Mouse (Mus musculus) adrenal gland, postnatal 14 days (tissue): ENCODE data around the gene Myh7. TPM values are rescaled to one million over a fixed set of nuclear protein-coding genes. Genes with fewer than 3 reads are reported as not detected.
"Not testable (repeated sequence)": the region's sequence is repeated elsewhere in the genome, so short reads cannot be mapped to it uniquely, and the experiment has no call there.

Experiments
- DNase-seq: peaks from one replicate; pipeline ENCODE4 v3.0.0; 2021; ENCODE audit warnings: mixed read lengths
- total RNA-seq: library from RNA; stranded (reverse); gene quantifications from 2 replicates; pipeline ENCODE4 v1.2.3, GENCODE M21; 2021

The Myh7 gene
- total RNA-seq, 1 experiment from 2014 or later, result 0.11 TPM

GRCm38 (mm10) chr14:55003878-55004855, 9.7 kb upstream of the Myh7 start:
- DNase-seq, result peak; percentile 54

- no peak for DNase-seq
Measured at GRCm38 (mm10) chr14:55002687-55003120, 8.3 kb upstream of the Myh7 start.

GRCm38 (mm10) chr14:55001938-55002686, 7.7 kb upstream of the Myh7 start:
- peak; percentile 41 for DNase-seq

GRCm38 (mm10) chr14:55001446-55001845, 7.0 kb upstream of the Myh7 start:
- DNase-seq, result no peak

GRCm38 (mm10) chr14:55000814-55001213, 6.4 kb upstream of the Myh7 start:
- no peak for DNase-seq

- not testable (repeated sequence) for DNase-seq
Measured at GRCm38 (mm10) chr14:54999868-55000267, 5.4 kb upstream of the Myh7 start.

GRCm38 (mm10) chr14:54998680-54999079, 4.3 kb upstream of the Myh7 start:
- DNase-seq, result no peak

- no peak for DNase-seq
Measured at GRCm38 (mm10) chr14:54997297-54997696, 2.9 kb upstream of the Myh7 start.

- DNase-seq, result no peak
Measured at GRCm38 (mm10) chr14:54996793-54997192, 2.4 kb upstream of the Myh7 start.

- DNase-seq, result no peak
Measured at GRCm38 (mm10) chr14:54995457-54996138, 1.2 kb upstream of the Myh7 start.

GRCm38 (mm10) chr14:54994869-54995186, 402 bp upstream of the Myh7 start:
- no peak for DNase-seq

GRCm38 (mm10) chr14:54993636-54994035, 790 bp downstream of the Myh7 start:
- DNase-seq, result no peak

GRCm38 (mm10) chr14:54992196-54992595, 2.2 kb downstream of the Myh7 start:
- DNase-seq, result no peak

GRCm38 (mm10) chr14:54989886-54990441, 4.5 kb downstream of the Myh7 start:
- no peak for DNase-seq

- DNase-seq, result no peak
Measured at GRCm38 (mm10) chr14:54988882-54989281, 5.5 kb downstream of the Myh7 start.

GRCm38 (mm10) chr14:54988350-54988874, 6.0 kb downstream of the Myh7 start:
- DNase-seq, result not testable (repeated sequence)

- DNase-seq, result no peak
Measured at GRCm38 (mm10) chr14:54981934-54982333, 12.5 kb downstream of the Myh7 start.

GRCm38 (mm10) chr14:54978664-54979063, 15.8 kb downstream of the Myh7 start:
- no peak for DNase-seq

GRCm38 (mm10) chr14:54976633-54977032, 17.8 kb downstream of the Myh7 start, which contains the start of gene Gm17428:
TSS of gene Gm17428 (plus strand) at chr14:54976933.
- no peak for DNase-seq

GRCm38 (mm10) chr14:54974068-54974791, 20.2 kb downstream of the Myh7 start:
- DNase-seq, result peak; percentile 1

- not testable (repeated sequence) for DNase-seq
Measured at GRCm38 (mm10) chr14:54972786-54973185, 21.6 kb downstream of the Myh7 start.
